Mouse (Mus musculus) ZHBTc4 (cell line): ENCODE measurements around the gene Stxbp3.
"Not testable (repeated sequence)": the region's sequence is repeated elsewhere in the genome, so short reads cannot be mapped to it uniquely, and the experiment has no call there.

Source experiments
- DNase-seq: peaks from one replicate; pipeline ENCODE4 v3.0.0-alpha.2; 2011; ENCODE audit warnings: low read depth, low spot score

The Stxbp3 gene

GRCm38 (mm10) chr3:108840000-108840715, at the start of gene Stxbp3:
Gene Stxbp3, minus strand, starts transcription at chr3:108840526.
- peak; percentile 98 for DNase-seq

- no peak for DNase-seq
Observed at GRCm38 (mm10) chr3:108889908-108890307, 49.6 kb upstream of the Stxbp3 start, which contains the start of gene Fndc7. Gene Fndc7, minus strand, starts transcription at chr3:108890008.

GRCm38 (mm10) chr3:108887618-108887975, 47.3 kb upstream of the Stxbp3 start:
- DNase-seq: no peak

GRCm38 (mm10) chr3:108886934-108887617, 46.8 kb upstream of the Stxbp3 start:
- no peak for DNase-seq

GRCm38 (mm10) chr3:108885686-108886530, 45.6 kb upstream of the Stxbp3 start:
- no peak for DNase-seq

GRCm38 (mm10) chr3:108884706-108885289, 44.5 kb upstream of the Stxbp3 start:
- DNase-seq: no peak

- DNase-seq: no peak
Observed at GRCm38 (mm10) chr3:108883067-108883466, 42.7 kb upstream of the Stxbp3 start.

GRCm38 (mm10) chr3:108881873-108882272, 41.5 kb upstream of the Stxbp3 start:
- not testable (repeated sequence) for DNase-seq

GRCm38 (mm10) chr3:108880544-108881507, 40.5 kb upstream of the Stxbp3 start:
- DNase-seq: peak; percentile 94

- no peak for DNase-seq
Observed at GRCm38 (mm10) chr3:108879836-108880435, 39.6 kb upstream of the Stxbp3 start.

GRCm38 (mm10) chr3:108879129-108879528, 38.8 kb upstream of the Stxbp3 start:
- peak; percentile 81 for DNase-seq

GRCm38 (mm10) chr3:108870631-108871030, 30.3 kb upstream of the Stxbp3 start:
- DNase-seq: no peak

- no peak for DNase-seq
Observed at GRCm38 (mm10) chr3:108867449-108867848, 27.1 kb upstream of the Stxbp3 start.

- DNase-seq: no peak
Observed at GRCm38 (mm10) chr3:108865676-108866075, 25.4 kb upstream of the Stxbp3 start.

GRCm38 (mm10) chr3:108865129-108865528, 24.8 kb upstream of the Stxbp3 start:
- peak; percentile 25 for DNase-seq

GRCm38 (mm10) chr3:108863091-108863490, 22.8 kb upstream of the Stxbp3 start:
- DNase-seq: no peak

- DNase-seq: not testable (repeated sequence)
Observed at GRCm38 (mm10) chr3:108862282-108862681, 22.0 kb upstream of the Stxbp3 start.

GRCm38 (mm10) chr3:108860786-108861185, 20.5 kb upstream of the Stxbp3 start:
- no peak for DNase-seq

- DNase-seq: peak; percentile 41
Observed at GRCm38 (mm10) chr3:108858231-108858770, 18.0 kb upstream of the Stxbp3 start.

GRCm38 (mm10) chr3:108857714-108858113, 17.4 kb upstream of the Stxbp3 start:
- no peak for DNase-seq
